Mouse (Mus musculus) myocyte (in vitro differentiated cells): ENCODE data around the gene Phf11a.
"Not testable (repeated sequence)": the region's sequence is repeated elsewhere in the genome, so short reads cannot be mapped to it uniquely, and the experiment has no call there.

ENCODE experiments used
- CEBPB ChIP-seq: IDR thresholded peaks from 2 replicates; pipeline ENCODE4 v1.6.1; 2011; ENCODE audit warnings: mild to moderate bottlenecking, moderate library complexity; ENCODE audit not compliant: poor library complexity, insufficient read depth, severe bottlenecking
- MYOD1 ChIP-seq, 3 experiments: IDR thresholded peaks; one replicate each; pipeline ENCODE4 v1.6.1; 2011; ENCODE audit warnings: control low read depth in 2 of 3, low read depth in 2 of 3, mild to moderate bottlenecking in 2 of 3, moderate library complexity in 1 of 3; ENCODE audit not compliant: insufficient read length in 2 of 3, control insufficient read depth in 1 of 3
- POLR2A ChIP-seq: IDR thresholded peaks from one replicate; pipeline ENCODE4 v1.6.1; 2011; ENCODE audit warnings: low read depth, mild to moderate bottlenecking, control low read depth, moderate library complexity; ENCODE audit not compliant: insufficient read length
- REST ChIP-seq: IDR thresholded peaks from one replicate; pipeline ENCODE4 v1.6.1; 2011; ENCODE audit warnings: mild to moderate bottlenecking, control low read depth, moderate library complexity; ENCODE audit not compliant: insufficient read depth, insufficient read length
- SRF ChIP-seq: IDR thresholded peaks from one replicate; pipeline ENCODE4 v1.6.1; 2011; ENCODE audit warnings: low read depth; ENCODE audit not compliant: control insufficient read depth, insufficient read length
- TCF12 ChIP-seq: IDR thresholded peaks from one replicate; pipeline ENCODE4 v1.6.1; 2011; ENCODE audit warnings: mild to moderate bottlenecking, control low read depth; ENCODE audit not compliant: poor library complexity, insufficient read depth, severe bottlenecking
- USF1 ChIP-seq: IDR thresholded peaks from one replicate; pipeline ENCODE4 v1.6.1; 2011; ENCODE audit warnings: low read depth, mild to moderate bottlenecking, control low read depth, moderate library complexity

- not testable (repeated sequence) for TF ChIP-seq CEBPB; POLR2A; MYOD1 (IDR thresholded peaks at IDR 0.05; ENCODE audit: control insufficient read depth in 1 of 3, insufficient read length in 2 of 3, low read depth in 2 of 3); USF1; TCF12; REST; SRF
Measured at GRCm38 (mm10) chr14:59341189-59341588, 43.9 kb upstream of the Phf11a start, which contains the start of gene Phf11b.
